Mouse (Mus musculus) right cerebral cortex, adult 2 months (tissue): ENCODE measurements around the gene Syngr2.
A peak's percentile ranks its signal among the peaks of the same experiment; 100 is the strongest.
"Not testable (repeated sequence)": the region's sequence is repeated elsewhere in the genome, so short reads cannot be mapped to it uniquely, and the experiment has no call there.

Experiments
- DNase-seq, 2 experiments: peaks; one replicate each; pipeline ENCODE4 v3.0.0; 2021 to 2022; ENCODE audit warnings: low spot score in 2 of 2

Gene Syngr2

DNA sequence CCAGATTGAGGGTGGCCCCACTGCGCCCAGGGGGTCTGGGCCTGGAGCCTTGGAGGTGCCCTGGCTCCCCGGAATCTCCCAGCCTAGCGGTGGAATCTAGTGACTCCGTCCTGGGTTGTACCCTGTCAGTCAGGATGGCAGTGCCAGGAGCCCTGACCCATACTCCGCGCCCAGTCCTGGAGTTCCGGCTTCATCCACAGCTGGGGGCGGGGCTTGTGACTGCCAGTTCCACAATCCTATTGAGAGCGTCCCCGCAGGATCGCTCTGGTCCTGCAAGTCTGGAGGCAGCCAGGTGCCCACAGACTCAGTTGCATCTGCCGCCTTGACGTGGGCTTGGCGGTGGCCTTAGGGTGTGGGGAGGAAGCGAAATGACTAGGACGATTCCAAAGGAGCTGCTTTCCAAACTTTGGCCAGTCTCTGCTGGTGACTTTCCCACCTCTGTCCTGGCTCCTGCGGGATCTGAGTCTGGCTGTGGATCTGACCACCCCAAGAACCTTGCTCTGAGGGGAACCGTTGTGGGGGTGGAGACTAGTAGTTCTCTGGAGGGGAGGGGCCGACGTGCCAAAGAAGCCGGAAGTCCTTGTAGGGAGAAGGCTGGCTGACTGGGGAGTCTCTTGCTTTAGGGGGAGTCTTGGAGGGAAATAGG, 1.1 kb downstream of the Syngr2 start:
- DNase-seq, result peak; percentile 58 to 78

DNA sequence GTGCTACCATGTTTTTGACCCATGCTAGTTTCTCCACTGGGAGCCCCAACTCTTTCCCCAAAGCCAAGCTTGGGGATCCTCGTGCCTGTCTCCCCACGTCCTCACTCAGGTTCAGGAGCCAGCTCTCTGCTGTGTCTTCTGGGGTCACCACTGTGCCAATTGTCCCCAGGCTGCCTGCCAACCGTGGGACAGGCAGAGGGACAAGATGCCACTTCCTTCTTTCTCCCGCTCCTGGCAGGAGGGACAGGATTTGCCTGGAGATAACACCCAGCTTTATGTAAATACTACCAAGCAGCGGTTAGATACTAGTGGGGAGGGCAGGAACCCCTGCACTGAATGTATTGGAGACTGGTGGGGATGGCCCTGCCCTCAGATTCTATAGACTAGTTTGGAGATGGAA, 4.4 kb downstream of the Syngr2 start:
- no peak for DNase-seq

DNA sequence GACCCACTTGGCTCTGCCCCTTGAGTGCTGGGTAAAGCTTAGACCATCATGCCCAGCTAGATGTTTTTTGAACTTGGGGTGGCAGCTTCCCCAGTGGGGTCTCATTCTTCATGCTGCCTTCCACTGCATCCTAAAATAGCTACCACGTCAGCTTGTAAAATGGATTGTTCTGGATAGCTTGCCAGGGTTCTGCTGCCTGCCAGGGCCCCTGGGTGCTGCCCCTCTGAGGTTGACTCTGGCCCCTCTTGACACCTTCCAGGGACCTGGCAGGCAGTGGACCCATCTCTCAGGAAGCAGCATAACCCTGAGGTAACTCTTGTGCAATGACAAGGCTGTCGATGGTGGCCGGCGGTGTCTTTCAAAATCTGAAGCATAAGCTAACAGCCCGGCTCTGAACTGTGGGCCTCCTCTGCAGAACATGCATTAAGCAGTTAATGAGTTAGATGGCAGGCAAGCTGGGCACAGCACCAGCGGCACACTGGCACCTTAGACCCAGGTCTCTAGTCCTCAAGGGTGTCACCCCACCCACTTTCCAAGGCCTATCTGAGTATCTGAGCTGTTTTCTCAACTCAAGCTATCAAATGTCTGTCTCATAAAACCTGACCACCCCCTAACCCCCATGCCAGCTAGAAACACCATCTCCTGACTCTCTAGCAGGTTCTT, 5.4 kb downstream of the Syngr2 start:
- DNase-seq, result no peak

DNA sequence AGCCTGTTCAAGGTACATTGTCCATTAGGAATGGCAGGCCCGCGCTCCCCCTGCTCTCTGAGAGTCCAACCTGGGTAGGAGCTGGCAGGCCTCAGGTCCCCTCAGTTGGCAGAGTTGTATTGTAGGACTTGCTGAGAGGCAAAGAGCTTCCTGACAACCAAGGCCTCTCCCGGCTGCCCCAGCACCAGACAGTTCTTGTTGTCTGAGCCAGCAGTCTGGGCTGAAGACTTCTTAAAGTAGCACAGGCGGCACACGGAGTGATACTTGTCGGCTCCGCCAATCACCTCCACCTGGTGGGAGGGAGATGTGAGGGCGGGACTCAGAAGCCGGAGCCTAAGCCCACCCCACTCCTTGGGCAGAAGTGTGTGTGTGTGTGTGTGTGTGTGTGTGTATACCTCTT, 6.4 kb downstream of the Syngr2 start:
- not testable (repeated sequence) for DNase-seq

DNA sequence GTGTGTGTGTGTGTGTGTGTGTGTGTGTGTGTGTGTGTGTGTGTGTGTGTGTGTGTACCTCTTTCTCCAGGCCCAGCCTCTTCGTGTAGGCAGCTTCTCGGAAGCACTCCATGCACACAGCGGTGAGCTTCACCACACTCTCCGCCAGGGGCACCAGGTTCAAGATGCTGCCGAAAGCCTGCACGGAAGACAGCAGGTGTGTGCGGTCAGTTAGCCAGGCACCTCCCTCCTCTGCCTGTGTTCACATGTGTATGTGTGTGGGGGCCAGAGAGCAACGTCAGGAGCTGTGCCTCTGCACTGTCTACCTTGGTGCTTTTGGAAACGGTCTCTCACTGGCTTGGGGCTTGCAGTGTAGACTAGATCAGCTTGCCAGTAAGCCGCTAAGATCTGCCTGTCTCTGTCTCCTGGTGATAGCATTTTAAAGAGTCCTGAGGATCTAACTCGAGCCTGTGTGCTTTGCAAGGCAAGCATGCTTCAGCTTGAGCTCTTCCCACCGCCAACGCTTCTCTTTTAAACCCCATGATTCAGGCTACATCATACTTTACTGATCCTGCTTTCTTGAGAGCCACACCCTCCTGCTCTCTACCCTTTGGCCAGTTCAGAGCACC, 7.0 kb downstream of the Syngr2 start:
- no peak for DNase-seq

DNA sequence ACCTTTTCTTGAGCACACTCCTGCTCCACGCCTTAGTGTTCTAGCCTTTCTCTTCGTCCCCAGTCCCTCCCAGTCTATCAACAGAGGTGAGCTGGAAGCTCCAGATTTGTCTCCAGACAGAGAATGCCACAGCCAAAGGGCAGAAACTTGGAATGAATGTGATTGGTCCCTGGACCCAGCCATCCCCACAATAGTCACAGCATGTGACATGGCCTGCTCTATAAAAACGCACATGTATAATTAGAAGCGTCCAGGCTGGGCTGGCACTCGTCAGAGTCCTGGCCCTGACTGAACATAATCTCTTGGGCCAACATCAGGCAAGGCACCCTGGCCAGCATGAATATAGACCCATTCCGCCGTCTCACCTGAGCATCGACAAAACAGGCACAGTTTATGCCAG, 9.6 kb downstream of the Syngr2 start:
- DNase-seq, result no peak

DNA sequence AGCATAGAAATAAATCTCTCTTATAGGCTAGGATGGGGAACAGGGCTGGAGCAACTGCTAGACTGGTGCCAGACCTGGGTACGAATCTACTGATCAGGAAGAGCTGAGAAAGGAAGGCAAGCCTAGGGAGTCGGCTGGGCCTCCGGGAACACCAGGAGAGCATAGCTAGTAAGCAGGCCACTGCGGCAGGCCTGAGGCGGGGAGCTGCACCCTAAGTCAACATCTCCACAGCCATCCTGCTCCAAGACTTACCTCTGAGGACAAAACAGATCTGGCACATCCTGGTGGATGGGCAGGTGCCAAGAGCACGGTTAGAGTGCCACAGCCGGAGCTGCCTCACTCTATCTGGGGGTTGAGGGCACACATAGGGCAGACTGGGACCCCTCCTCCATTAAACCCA, 10.7 kb downstream of the Syngr2 start:
- DNase-seq, result no peak

DNA sequence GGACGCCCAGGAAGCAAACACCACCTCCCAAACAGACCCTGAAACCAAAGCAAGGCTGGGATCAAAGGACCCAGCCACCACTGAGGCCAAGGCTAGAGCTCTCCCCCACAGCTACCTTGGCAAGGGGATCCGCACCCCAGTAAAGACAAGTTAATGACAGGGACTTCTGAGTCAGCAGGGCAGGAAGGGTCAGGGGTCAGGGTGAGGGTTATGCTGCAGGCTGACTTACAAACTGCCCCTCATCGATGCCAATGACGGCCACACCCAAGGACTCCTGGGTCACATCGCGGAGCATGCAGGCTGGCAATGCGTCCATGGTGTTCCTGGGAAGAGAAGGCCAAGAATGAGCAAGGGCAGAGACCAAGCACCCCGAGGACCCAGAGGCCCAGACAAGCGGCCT, 12.4 kb downstream of the Syngr2 start:
- no peak for DNase-seq

DNA sequence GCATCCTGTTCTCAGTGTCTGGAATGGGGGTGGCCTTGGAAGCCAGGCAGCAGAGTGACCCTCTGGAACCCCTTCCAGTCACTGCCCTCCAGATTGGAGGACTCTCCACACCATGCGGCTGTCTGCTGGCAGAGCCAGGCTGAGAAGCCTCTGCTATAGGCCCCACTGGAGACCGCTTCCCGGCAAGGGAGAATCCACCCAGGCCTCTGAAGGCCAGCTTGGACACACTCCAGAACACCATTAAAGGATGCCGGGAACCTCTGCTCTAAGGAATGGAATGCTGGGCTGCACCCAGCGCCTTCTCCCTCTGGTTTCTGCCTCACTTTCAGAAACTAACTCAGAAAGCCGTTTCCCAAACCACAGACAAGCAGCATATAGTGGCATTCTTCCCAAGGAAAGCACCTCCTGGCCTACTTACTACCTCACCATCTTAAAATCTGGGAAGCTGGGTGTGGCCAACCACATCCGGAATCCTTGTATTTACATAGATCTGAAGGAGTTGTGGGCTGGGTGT, 13.3 kb downstream of the Syngr2 start:
- no peak for DNase-seq

DNA sequence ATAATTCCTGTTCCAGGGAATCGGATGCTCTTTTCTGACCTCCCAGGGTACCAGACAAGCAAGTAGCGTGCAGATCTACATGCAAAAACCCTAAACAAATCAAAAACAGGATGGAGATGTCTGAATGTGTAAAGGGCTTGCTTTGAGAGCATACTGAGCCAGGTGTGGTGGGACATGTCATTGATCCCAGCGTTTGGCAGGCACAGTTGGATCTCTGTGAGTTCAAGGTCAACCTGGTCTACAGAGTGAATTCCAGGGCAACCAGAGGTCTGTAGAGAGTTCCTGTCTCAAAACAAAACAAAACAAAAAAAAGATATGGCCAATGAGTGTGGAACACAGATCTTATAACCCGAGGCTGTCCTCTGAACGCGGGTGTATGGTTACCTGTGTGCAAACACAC, 13.9 kb downstream of the Syngr2 start:
- DNase-seq, result no peak

DNA sequence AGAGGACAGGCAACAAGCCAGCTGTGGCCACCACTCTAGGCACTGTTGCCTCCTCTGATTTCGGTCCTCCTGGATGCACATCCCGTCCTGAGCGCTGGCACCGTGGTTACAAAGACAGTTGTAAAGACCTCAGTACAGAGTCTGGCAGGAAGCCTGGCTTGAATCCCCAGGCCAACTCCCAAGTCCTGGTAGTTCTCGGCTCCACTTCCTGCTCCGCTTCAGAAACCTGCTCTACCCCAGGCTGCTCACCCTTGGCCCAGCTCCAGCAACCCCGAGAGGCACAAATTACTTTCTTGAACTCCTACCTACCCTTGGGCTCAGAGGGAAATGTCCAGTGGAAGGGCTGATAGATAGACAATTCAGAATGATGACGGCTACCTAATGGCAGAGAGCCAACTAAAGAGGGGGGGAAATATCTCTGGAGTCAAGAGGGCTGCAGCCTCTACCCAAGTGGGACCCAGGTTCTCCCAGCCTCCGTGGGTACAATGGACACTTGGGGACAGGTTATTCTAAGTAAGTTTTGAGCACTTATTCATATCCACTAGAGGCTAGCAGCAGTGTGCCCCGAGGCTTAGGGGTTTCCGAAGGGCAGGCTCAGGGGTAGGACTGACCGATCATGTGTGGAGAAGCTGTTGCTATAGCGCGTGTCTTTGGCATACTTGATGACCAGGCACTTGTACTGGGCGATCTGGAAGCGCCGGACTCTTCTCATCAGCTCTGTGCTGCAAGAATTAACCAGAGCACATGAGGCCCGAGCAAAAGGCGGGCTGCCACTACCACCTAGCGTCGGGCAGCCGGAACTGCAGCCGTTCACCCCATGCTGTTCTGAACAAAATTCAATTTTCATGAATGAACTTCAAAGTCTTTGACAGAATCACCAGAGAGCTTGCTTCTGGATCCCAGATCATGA, 14.8 kb downstream of the Syngr2 start:
- peak; percentile 86 for DNase-seq

DNA sequence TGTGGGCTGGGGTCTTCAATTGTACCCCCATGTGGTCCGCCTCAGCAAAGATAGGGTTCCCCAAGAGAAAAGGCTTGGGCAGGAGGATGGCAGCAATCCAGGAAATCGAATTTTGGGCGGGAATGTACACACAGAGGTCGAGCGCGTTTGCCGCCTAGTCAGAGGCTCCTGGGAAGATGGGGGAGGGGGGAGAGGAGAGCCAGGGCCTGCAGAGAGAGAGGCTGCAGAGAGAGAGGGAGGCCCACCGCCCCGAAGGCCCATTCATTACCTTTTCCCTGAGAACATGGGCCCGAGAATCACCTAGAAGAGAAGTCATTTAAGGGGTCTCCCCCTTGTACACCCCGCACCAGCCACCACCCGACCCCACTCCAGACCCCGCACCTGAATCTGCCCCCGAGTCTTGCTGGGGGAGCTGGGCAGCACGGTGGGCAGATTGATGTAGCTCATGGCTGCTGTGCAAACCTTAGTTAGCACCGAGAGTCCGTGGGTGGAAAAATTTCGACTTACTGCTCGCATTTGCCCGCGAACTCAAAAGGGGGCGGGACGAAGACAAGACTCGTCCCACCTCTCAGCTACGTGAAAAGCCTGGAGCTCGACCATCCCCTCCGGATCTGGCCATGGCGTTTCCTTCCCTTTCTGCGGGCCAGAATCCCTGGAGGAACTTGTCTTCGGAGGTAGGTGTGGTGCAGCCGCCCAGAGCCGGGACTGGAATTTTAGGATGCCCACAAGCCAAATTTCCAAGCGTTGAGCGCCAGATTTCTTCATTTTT, 16.0 kb downstream of the Syngr2 start, which contains the start of the genes Afmid and Tk1:
TSS of gene Afmid (plus strand) at position 592 of the 769 bp plus-strand sequence.
TSS of gene Tk1 (minus strand) at position 760 of the 769 bp plus-strand sequence.
- DNase-seq, result peak; percentile 48 to 53

DNA sequence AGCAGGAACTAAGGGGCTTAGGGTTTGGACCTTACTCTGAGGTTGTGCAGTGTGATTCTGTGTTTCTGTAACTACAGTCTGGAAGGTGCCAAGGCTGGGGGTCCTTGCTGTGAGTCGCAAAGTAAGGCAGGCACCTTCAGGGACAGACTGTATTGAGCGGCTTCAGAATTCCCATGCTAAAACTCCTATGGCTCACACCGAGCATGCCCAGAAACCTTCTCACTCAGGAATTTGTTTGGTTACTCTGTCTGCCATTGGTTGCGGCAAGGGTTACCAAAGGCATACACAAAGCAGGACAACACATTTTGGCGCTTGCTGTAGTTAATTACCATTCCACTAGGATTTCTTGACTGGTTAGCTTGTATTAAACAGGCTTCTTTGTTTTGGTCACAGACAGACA, 16.7 kb downstream of the Syngr2 start:
- DNase-seq, result no peak

DNA sequence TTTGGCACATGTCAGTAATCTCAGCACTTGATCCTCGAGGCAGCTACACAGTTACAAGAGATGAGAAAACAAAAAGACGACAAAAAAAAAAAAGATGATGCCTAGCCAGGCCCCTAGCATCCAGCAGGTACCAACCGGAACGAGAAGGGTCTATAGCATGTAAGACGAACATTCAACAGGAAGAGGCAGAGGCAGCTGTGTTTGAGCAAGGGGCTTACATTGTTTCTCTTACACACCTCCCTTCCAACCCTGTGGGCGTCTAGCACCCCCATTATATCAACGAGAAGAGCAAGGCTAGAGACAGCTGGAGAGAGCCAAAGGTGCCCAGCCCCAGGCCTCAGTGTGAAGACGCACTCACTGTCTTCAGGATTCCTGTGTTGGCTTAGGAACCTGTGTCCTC, 17.4 kb downstream of the Syngr2 start:
- no peak for DNase-seq

DNA sequence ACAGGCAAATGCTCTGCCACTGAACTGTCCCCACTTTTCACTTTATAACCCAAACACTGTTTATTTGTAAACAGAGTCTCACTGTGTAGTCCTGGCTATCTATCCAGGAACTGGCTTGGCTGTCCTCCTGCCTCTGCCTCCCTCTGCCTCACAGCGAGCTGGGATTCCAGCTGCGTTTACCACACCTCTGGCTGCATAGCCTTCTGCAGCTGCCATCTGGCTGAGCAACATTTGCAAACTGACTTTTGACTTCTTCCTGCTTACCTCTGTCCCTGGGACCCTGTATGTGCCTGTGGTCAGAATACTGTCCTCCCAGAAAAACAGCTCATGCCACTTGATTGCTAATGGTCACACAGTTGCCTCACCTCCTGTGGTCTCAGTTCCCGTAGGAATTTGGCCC, 17.9 kb downstream of the Syngr2 start:
- DNase-seq, result no peak

DNA sequence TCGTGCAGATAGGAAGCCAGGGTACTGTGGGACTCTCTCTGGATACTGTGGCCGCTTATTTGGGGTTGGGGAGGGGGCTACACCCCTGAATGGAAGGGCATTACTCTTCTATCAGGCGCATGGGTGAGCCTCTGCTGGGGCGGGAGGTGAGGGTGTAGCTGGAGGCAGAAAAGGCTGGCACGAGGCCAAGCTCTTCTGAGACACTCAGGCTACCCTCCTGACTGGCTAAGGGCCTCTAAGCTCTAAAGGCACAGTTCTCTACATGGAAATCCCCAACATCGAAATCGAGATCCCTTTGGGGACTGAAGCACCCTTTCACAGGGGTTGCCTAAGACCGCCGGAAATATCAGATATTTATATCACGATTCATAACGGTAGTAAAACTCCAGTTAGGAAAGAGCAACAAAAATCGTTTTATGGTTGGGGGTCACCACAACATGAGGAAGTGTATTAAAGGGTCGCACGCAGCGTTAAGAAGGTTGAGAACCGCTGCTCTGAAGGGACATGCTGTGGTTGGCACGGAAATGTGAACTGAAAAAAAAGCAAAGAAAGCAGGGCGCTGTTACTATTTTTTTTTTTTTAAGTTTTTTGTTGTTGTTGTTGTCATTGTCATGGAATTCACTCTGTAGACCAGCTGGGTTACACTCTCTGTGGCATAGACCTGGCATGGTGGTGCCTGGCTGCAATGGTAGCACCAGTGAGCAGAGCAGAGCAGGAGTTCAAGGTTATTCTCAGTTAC, 18.9 kb downstream of the Syngr2 start:
- DNase-seq, result no peak

DNA sequence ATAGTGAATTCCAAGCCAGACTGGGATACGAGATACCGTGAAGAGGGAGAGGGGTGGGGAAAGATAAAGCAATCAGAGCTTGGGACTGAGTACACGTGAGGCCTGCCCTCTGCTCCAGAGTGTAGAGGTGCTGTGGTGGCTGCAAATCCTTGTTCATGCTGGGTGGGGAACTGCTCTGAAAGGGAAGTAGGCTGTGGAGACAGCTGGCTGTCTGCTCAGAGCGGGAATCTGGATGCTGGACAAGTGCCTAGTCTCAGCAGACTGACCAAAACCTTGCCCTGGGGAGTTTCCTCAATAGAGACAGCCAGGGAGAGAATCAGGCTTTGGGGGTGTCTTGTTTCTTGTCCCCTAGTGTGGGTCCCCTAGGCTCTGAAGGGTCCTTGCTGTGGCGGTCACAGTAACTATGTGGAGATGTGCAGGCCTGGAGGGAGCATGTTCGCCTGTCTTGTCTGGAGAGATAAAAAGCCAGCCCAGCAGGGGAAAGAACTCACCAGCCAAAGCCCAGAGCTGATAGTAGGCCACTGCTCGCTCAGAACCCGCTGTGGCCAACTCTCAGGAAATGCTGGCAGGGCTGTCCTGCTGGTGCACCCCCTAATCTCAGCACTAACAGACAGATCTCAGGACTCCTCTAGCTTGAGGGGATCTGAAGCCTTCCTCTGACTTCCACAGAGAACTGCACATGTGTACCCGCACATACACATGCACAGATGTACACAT, 19.6 kb downstream of the Syngr2 start:
- no peak for DNase-seq

DNA sequence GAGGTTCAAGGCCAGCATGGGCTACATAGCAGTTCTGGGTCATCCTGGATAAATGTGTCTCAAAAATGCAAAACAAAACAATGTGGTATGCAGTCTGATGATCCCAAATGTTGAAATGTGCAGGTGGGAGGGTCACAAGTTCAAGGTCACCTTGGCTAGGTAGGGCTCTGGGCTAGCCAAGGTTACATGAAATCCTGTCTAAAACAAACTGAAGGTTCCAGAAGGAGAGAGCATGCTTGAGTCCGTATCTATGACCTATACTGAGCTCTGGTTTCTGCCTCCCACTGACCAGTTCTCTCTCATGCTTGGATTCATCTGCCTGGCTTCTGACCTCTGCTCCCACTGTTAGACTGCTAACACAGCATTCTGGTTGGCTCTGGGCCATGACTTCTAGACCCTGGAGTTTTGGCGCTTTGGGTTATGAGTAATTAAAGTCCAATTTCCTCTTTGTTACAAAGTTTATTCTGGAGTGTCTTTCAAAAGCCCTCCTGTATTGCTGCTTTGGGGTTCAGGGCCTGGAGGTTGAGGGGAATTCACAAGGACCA, 20.3 kb downstream of the Syngr2 start:
- no peak for DNase-seq

DNA sequence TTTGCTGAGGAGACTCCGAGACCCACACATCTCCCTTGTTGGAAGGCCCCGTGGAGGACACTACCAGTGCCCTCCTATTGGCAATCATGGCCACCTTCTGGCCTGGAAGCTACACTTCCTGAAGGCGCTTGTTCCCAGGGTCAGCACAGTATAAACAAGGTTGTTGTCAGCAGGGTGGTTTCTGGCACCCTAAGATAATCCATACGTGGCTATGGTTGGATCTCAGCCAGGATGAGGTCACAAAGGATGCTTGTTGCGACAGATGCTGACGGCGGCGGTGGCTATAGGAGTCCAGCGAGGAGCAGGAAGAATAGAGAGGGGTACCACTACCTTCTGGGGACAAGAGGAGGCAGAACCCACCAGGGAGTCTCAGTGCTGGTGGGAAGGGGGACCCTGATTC, 20.9 kb downstream of the Syngr2 start:
- no peak for DNase-seq
